Mouse (Mus musculus) cerebellum, adult 9-11 months (tissue): ENCODE measurements around the gene Slc15a3.
A peak's percentile ranks its signal among the peaks of the same experiment; 100 is the strongest.

Source experiments
- DNase-seq: peaks from one replicate; pipeline ENCODE4 v3.0.0; 2022

Slc15a3 gene

DNA sequence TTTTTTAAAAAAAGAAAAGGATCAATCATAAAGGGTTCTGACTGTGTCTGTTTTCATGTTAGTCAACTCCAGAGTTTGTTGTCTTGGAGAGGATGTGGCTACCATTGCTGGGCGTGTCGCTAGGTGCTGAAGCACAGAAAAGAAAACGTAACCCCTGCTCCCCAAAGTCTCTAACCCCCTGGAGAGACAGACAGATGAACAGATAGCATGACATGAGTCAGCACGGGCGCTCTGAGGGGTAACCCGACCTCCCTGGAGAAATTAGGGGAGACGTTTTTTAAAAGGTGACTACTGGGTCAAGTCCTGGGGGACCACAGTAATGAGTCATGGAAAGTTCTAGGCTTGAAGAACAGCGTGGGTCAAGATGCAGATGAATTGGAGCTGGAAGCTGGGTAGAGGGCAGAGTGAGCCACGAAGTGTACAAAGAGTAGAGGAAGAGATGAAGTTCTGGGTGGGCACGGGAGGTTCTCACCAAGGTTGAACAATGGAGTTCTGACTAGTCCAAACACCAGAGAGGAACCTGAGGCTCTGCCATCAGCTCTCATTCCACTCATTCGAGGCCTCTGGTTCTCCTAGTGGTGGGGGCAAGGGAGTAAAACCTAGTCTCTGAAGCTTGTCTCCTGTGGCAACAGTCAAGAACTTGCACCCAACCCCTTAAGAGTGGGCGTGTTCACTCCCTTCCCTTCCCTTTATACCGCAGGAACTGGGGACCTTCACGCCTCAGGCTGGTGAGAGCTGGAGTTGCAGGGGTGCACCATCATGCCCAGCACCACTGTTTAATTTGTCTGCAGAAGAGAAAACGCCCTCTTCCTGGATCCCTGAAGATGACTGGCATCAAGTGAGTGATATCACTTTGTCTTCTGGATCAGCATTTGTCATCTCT is at the start of gene Slc15a3:
TSS of gene Slc15a3 (plus strand) at position 718 of the 883 bp plus-strand sequence.
- DNase-seq: no peak

DNA sequence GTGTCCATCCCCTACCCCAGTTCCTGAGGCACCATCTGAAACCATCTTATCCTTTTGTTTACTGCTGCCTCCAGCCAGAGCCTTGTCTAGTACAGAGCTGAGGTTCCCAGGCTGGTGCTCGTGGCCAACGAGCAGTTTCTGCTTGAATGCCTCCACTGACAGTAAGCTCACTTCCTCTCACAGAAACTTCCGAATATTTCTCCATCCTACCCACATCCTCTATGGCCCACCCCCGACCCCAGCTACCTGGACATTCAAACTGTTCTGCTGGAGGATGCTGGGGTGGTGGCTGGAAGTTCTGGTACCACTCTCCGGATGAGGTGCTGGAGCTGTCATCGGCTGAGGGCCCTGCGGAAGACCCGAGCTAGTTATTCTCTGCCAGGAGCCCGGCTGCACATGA is 49.2 kb upstream of the Slc15a3 start:
- peak; percentile 16 for DNase-seq

GRCm38 (mm10) chr19:10793044-10793443 is 46.5 kb upstream of the Slc15a3 start:
- no peak for DNase-seq

DNA sequence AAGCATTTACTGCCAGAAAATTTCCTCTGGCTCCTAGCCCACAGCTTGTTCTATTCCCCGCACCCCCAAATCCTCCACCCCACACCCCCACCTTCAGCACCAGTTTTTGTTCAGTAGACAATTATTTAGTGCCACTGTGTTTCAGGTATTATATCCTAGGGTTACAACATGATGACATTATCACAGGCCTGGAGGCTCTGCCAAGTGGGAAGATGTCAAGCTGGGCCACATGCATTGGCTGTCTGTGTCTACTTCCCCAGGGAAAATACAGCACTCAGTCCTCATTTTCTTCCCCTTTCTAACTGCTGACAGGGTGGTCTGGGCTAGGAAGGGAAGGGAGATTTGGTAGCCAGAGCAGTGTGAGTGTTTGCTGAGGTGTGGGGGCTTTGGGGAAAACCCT is 44.6 kb upstream of the Slc15a3 start:
- DNase-seq: peak; percentile 45

DNA sequence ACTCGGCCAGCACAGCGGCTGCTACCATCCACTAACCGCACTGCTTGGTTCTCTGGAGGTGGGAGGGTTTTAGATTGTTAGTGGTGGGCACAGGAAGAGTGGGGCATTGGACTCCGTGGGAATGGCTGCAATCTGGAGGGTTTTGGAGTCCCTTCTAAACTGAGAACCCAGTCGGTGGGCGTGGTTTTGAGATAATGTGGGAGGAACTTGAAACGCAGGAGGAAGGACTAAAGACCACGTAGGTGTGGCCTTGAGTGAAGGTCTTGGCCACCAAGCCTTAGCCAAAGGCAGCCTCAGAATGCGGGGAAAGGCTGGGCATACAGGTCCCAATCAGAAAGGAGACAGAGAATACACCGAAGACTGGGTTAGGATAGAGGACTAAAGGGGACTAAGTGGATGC is 41.0 kb upstream of the Slc15a3 start:
- peak; percentile 32 for DNase-seq

DNA sequence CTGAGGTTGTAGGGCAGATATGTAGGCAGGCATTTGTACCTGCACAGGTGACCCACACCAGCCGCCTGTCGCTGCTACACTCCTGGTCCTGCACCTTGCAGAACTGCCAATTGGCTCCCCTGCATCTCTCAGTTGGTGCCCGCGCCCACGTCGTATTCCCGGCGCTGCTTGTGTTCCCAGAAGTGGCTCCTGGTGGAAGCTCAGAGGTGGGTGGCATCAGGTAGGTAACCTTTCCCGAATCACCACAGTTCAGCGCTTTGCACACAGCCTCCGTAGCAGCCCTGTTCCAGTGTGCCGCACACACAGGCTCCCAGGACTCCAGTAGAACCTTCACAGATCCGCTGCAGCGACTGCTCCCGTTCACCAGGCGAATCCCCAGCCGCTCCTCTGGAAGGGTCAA is 40.4 kb upstream of the Slc15a3 start:
- DNase-seq: peak; percentile 31

DNA sequence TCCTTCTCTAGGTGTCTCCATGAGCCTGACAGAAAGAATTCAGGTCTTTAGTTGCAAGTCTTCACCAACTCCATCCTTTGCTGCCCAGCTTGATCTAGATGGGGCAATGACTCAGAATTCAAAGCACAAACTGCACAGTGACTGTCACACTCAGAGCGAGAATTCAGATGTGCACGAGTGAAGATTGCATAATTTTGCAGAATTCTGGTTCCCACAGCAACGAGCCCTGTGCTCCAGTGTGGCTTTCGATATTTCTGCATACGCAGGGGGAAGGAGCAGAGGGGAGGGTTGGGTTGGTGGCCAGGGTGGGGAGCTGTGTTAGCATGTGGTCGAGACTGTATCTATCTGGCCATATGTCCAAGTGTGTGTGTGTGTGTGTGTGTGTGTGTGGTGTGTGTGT is 38.5 kb upstream of the Slc15a3 start:
- DNase-seq: peak; percentile 30

GRCm38 (mm10) chr19:10801906-10802305 is 37.6 kb upstream of the Slc15a3 start:
- DNase-seq: peak; percentile 58

GRCm38 (mm10) chr19:10803751-10804150 is 35.8 kb upstream of the Slc15a3 start:
- peak; percentile 27 for DNase-seq

DNA sequence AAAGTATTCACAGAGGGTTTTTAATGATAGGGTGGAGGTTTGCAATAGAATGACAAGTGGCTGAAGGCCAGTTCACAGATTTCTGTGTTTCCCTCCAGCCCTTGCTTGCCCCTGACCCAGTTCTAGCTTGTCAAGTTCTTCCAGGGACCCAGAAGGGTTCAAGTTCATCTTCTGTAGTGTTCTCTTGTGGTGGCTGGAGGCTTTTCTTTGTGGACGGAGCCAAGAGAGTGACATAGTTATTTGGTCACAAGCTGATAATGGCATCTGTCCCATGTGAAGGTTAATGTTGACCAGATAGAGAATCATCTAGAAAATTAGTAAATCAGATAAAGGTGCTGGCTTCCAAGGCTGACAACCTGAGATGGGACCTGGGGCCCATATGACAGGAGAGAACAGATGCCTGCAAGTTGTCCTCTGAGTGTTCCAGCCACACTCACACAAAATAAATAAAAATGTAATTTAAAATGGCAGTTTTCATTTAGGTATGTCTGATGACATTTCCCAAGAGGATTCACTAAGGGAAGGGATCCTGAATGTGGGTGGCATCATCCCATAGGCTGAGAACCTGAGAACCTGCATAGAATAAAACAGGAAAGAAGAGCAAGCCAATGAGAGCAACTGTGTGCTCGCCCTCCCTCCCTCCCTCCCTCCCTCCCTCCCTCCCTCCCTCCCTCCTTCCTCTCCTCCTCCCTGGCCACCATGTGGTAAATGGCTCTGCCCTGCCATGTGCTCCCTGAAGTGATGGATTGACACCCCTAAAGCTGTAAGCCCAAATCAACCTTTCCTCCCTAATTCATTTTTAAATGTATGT is 34.5 kb upstream of the Slc15a3 start:
- peak; percentile 55 for DNase-seq

DNA sequence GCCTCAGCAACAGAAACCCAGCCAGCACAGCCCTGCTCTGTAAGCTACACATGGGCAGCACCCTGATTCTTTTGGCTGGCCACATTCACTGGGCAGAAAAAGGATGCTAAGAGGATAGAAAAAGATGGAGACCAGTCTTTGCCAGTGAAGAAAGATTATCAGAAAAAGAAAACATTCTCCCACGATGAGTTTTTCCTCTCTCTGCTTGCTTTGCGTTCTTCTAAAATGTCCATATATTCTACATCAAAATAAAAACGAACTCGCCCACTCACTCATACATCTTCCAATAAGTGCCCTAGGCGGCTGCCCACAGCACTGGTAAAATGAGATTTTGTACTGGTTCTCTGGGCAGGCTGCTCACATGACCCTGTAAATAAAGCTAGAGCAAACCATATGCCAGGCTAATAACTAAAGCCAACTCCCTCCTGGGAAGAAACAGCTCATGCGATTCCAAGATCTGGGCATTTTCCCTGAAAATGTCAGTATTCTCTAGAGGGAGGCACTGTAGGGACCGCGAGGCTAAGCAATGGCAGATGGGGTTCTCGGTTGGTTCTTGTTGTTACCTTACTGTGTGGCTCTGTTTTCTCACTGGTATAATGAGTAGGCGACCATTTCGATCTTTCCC is 33.8 kb upstream of the Slc15a3 start:
- peak; percentile 91 for DNase-seq

DNA sequence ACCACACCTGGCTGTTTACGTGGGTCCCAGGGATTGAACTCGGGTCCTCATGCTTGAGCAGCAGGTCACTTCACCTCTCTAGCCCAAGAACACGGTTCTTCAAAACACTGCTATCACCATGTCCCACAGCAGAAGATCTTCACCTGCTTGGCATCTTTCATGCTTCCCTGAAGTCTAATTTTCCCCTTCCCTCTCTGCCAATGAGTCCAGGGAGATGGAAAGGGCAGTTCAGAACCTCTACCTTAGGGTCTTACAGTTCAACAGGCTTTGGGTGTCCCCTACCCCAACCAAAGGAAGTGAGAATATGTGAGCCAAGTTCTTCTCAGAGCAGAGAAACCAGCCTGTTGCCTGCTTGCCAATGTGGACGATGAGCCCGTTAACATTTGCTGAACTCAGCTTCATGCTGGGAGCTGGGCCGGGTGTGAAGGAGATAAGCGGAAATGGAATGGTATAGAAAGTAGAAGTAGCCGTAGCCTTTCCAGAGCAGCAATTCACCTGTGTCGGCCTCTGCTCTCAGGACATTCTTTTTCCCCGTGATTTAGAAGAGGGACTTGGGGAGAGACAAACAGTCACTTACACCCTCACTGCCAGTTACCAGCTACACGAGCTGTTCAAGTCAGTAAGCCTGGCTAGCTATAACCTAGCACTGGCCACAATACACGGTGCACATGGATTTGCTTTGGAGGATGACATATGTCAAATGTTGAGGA is 30.8 kb upstream of the Slc15a3 start:
- DNase-seq: peak; percentile 62

GRCm38 (mm10) chr19:10809428-10810175 is 29.9 kb upstream of the Slc15a3 start:
- DNase-seq: peak; percentile 39

GRCm38 (mm10) chr19:10810176-10810492 is 29.4 kb upstream of the Slc15a3 start:
- peak; percentile 45 for DNase-seq

DNA sequence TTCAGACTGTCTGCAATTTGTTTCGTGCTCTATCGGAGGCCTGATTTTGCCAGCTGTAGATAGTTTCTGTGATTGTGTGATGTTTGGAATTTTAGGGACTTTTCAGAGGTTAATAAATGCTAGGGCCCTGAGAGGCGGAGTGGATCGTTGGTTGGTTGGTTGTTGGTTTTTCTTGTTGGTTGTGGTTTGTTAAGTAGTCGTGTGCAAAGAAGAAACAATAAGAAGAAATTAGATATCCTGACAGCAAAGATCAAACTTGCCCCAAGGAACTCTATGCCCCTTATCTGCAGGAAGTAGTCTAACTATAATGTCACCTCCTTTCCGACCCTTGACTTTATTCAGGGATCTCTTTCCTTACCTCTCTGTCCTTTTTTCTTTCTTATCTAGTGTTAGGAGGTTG is 28.1 kb upstream of the Slc15a3 start:
- no peak for DNase-seq

DNA sequence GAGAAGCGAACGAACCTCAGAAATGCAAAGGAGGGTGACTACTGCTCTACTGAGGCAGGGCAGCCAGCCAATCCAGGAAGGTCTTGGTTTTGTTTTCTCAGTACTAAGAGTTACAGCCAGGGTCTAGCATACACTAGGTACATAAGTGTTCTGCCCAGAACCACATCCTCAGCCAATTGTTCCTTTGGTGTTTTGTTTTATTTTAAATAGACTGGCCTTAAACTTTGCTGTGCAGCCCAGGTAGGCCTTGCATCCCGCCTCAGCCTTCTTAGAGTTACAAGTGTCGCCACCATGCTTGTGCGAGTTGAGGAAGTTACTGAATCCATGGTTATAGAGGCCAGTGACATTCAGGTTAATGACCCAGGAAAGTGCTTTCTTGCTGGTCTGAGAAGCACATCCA is 26.5 kb upstream of the Slc15a3 start:
- DNase-seq: no peak

DNA sequence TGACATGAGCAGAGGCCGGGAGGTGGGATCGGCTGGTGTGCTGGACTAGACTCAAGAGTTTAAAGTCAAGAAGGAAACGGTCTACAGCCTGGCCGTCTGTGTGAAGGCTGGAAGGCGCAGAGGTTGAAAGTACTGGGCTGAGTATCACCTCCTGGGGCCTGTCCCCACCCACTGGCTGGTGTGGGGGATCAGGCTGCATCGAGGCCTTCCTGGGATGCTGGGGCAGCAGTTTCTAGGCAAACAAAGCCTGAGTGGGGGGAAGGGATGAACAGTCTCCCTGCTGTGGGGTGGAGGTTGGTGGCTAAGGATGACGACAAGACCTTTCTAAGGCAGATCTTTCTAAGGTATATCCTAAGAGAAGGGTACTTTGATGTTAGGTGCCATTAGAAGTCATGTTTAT is 25.6 kb upstream of the Slc15a3 start:
- DNase-seq: peak; percentile 22

DNA sequence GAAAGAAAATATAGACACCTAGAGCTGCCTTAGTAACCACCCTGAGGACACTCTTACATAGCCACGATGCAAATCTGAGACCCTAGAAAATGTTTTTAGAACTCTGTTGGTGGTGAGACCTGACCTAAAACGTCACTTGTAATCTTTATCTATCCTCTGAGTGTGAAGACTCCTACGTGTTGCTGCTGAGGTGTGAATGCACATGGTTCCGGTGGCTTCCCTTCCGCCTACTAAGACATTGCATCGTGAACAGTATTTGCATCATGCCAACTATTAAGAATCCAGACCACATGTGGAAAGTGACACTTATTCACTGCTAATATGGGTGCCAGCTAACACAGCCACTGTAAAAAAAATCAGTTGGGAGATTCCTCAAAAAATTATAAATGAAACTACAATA is 23.7 kb upstream of the Slc15a3 start:
- no peak for DNase-seq

GRCm38 (mm10) chr19:10816462-10816861 is 23.1 kb upstream of the Slc15a3 start:
- DNase-seq: no peak

DNA sequence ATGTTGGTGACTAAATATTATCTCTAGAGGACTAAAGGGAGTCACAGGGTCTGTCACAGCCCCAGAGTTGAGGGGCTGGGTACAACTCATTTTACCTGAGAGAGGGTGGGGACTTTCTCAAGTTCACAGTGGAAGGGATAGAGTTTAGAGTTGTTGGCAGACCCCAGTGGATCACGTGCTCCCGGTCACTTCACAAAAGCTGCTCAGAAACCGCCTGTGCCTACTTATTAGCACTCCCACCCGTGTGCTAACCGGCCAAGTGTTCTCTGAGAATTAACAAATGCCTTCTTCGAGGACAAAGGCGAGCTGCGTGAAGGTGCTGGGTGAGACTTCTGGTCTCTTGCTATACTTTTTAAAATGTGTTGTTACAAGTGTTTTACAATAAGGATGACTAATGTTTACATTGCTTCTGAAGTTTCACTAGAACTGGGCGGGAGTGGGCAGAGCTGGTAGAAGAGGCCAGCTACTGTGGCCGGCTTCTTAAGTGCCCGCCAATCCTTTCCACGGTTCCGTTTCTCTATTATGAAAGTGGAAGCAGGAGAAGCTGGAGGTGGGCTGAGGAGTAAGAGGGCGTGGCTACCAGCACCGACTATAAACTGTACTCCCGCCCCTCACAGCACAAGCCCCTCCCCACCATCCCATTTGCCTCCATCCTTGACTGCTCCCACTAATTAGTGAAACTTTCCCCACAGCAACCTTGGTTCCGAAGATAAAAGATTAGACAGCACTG is 21.1 kb upstream of the Slc15a3 start:
- no peak for DNase-seq

DNA sequence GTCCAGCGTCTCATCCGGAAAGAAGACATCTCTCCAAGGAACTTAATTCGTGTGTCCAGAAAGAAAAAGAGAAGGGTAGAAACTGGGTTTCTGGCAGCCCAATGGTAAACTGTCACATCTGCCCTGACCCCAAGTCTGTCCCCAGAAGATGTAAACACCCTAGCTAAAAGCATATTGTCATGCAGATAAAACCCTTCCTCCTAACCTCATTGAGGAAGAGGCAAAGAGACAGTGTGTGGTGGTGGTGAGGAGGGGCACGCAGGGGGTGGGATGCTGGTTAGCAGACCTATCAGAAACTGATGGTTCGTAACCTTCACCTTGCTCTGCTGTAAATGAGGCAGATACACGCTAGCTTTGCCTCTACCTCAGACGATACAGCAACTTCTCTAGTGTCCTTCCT is 18.2 kb upstream of the Slc15a3 start:
- no peak for DNase-seq

DNA sequence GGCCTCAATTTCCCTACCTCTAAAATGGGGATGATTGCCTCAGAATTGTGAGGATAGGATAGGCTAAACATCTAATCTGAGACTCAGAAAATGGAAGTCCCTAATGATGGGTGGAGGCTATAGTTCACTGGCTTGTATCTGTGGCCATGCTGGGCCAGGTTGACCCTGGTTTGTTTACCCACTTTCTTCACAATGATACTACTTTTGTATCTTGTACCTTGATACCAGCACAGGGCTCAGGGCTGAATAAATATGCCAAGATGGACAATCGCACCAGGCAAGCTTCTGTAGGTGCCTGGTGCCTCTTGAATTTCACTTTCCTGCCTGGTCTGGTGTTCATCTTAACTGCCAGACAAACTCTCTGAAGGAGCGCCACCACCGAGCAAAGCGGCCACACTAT is 17.0 kb upstream of the Slc15a3 start:
- DNase-seq: no peak
